Mouse (Mus musculus) intestine, embryonic 14.5 days (tissue): ENCODE results near the gene Uhrf1bp1l. TPM values are rescaled to one million over a fixed set of nuclear protein-coding genes. Genes with fewer than 3 reads are reported as not detected.
"Not testable (repeated sequence)": the region's sequence is repeated elsewhere in the genome, so short reads cannot be mapped to it uniquely, and the experiment has no call there.

Source experiments
- ATAC-seq: fragments of 200-750 bp; cut with Nextera tagmentation; replicated peaks from 2 replicates; pipeline ENCODE4 v1.8.0; 2017; ENCODE audit warnings: low read depth, moderate number of reproducible peaks, moderate TSS enrichment, moderate library complexity; ENCODE audit not compliant: low FRiP score, low TSS enrichment
- DNase-seq: peaks from one replicate; pipeline ENCODE4 v3.0.0-alpha.2; 2018; ENCODE audit warnings: low spot score
- H3K27ac ChIP-seq: fragments of 300-500 bp; sonication (generic); 2 replicates; pipeline ENCODE4 v1.5.1; 2014; ENCODE audit warnings: low read depth, mild to moderate bottlenecking, control low read depth
- H3K27me3 ChIP-seq: fragments of 300-500 bp; sonication (generic); replicated peaks from 2 replicates; pipeline ENCODE4 v1.6.1; 2014; ENCODE audit warnings: low read length, control low read depth; ENCODE audit not compliant: control insufficient read depth, insufficient read depth
- H3K36me3 ChIP-seq: fragments of 300-500 bp; sonication (generic); 2 replicates; pipeline ENCODE4 v1.6.1; 2014; ENCODE audit warnings: low read length, control low read depth; ENCODE audit not compliant: control insufficient read depth, insufficient read depth
- H3K4me1 ChIP-seq: fragments of 300-500 bp; sonication (generic); replicated peaks from 2 replicates; pipeline ENCODE4 v1.6.1; 2014; ENCODE audit warnings: low read length, control low read depth, mixed read lengths; ENCODE audit not compliant: control insufficient read depth, insufficient read depth
- H3K4me2 ChIP-seq: fragments of 300-500 bp; sonication (generic); 2 replicates; pipeline ENCODE4 v1.6.1; 2014; ENCODE audit warnings: low read length
- H3K4me3 ChIP-seq: fragments of 300-500 bp; sonication (generic); 2 replicates; pipeline ENCODE4 v1.5.1; 2014; ENCODE audit warnings: low read depth, low read length, control low read depth, mixed read lengths
- H3K9ac ChIP-seq: fragments of 300-500 bp; sonication (generic); 2 replicates; pipeline ENCODE4 v1.6.1; 2014; ENCODE audit warnings: mild to moderate bottlenecking, low read length
- H3K9me3 ChIP-seq: fragments of 300-500 bp; sonication (generic); 2 replicates; pipeline ENCODE4 v1.6.1; 2016; ENCODE audit warnings: low read length, control low read depth; ENCODE audit not compliant: control insufficient read depth
- WGBS: fragments of 180-500 bp; shearing (Covaris S2); extraction: QIAGEN DNeasy Blood & Tissue Kit; methylation state at CpG from one replicate; pipeline ENCODE4 v1.1.7; 2014; 5-methylcytosine and 5-hydroxymethylcytosine counted together
- polyA plus RNA-seq: library from polyadenylated mRNA; unstranded; fragments of >200 nt; fragmentation: Nextera tagmentation; extraction: Ambion mirVana; gene quantifications from 2 replicates; pipeline ENCODE4 v1.2.1, GENCODE M21; 2014

Gene Uhrf1bp1l
- 29.6 and 32.5 TPM in 2 replicates for polyA plus RNA-seq

DNA sequence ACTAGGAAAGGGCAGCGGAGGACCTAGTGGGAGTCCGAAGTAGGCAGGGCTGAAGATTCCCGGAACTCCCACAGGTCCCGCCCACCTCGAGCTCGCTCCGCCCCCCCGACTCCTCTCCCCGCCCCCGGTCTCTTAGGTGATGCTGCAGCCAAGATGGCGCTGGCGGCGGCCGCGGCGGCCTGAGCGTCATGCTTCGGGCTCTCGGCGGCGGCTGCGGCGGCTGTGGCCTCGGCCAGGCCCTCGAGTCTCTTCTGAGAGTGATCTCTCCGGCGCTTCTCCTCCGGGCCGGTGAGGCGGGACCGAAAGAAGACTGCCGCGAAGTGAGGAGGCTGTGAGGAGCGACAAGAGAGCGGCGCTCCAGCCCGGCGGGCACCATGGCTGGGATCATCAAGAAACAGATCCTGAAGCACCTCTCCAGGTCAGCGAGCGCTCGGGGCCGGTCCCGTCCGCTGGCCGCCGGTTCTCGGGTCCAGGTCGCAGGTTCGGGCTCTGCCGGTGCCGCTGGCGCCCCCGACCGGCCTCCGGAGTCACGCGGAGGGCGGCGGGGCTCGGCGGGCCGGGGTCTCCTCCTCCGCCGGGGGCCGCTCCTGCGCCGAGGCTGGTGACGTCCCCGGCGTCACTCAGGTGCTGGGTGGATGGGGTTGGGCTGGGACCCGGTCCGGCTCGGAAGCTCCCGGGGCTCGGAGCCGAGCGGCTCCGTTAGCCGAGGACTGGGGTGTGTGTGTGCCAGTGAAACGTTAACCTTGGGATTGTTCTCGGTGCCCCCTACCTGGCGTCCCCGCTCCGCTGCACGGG is at the start of gene Uhrf1bp1l:
Gene Uhrf1bp1l (plus strand): TSS at position 121 of the 795 bp plus-strand sequence.
- H3K9me3 ChIP-seq, result 0 out of 2 replicates have a peak, but pooled peaks cover 2% of the 10 kb centered on the region
- peak within 1 kb of the TSS; percentile 72 for H3K4me2 ChIP-seq
- peak within 1 kb of the TSS; percentile 79 for H3K4me3 ChIP-seq
- WGBS, result under 1% methylated on average over 74 of the region's 85 CpGs
- peaks cover 5% of the 10 kb centered on the region; the same call in 1 of the 2 replicates for H3K4me1 ChIP-seq
- no peaks in the 10 kb centered on the region for H3K27me3 ChIP-seq
- H3K9ac ChIP-seq, result peak within 1 kb of the TSS; percentile 87
- H3K27ac ChIP-seq, result peak within 1 kb of the TSS; percentile 88
- peak; percentile 97 for DNase-seq
- no peaks in the 10 kb centered on the region for H3K36me3 ChIP-seq
- ATAC-seq, result peak; percentile 92

DNA sequence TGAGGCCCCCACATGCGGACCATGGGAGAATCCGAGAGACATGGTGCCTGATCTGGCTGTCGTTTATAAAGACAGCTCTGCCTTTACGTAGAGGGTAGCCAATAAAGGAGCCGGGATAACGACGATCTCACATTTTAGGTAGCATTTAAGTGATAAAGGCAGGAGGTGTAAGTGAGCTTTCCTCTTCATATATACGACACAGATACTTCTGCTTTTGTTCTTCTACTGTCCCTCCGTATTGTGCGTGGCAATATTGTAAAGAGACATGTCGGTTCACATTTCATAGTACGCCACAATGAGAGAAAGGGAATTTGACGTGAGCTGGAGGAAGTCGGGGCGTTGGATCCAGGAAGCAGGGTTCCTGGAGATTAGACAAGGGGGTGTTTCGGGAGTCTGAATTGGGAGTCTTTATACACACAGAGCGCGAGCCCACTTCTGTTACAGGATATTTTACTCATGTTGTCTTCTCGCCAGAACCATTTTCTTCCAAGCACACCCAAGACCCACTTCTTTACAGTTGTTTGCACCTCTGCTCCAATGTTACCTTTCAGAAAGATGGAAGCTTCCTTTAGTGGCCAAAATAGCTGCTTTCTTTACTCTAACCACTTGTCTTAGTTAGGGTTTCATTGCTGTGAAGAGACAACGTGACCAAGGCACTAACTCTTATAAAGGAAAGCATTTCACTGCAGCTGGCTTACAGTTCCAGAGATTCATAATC is 49.4 kb upstream of the Uhrf1bp1l start:
- ATAC-seq (no peak), DNase-seq (no peak)
- Histone ChIP-seq H3K9ac (no peak overlapping the region), H3K9me3 (no peaks in the 10 kb centered on the region), H3K36me3 (no peaks in the 10 kb centered on the region), H3K27me3 (no peaks in the 10 kb centered on the region), H3K27ac (no peak overlapping the region), H3K4me3 (no peak overlapping the region), H3K4me1 (no peaks in the 10 kb centered on the region), H3K4me2 (no peak overlapping the region)
- 81% methylated on average over 20 of the region's 20 CpGs for WGBS

- 77% methylated on average over 2 of the region's 2 CpGs for WGBS
- not testable (repeated sequence) for H3K4me2 ChIP-seq, H3K4me3 ChIP-seq, H3K4me1 ChIP-seq, H3K36me3 ChIP-seq, H3K9me3 ChIP-seq, ATAC-seq, DNase-seq, H3K27me3 ChIP-seq, H3K27ac ChIP-seq, H3K9ac ChIP-seq
Measured at GRCm38 (mm10) chr10:89696270-89696669, 48.5 kb upstream of the Uhrf1bp1l start.

- H3K27me3 ChIP-seq, result no peaks in the 10 kb centered on the region
- DNase-seq, result no peak
- no peak overlapping the region for H3K9ac ChIP-seq
- no peak overlapping the region for H3K4me3 ChIP-seq
- H3K36me3 ChIP-seq, result no peaks in the 10 kb centered on the region
- H3K4me2 ChIP-seq, result no peak overlapping the region
- H3K9me3 ChIP-seq, result no peaks in the 10 kb centered on the region
- no peak overlapping the region for H3K27ac ChIP-seq
- WGBS, result 93% methylated on average over 3 of the region's 3 CpGs
- H3K4me1 ChIP-seq, result no peaks in the 10 kb centered on the region
- no peak for ATAC-seq
Measured at GRCm38 (mm10) chr10:89697956-89698355, 46.8 kb upstream of the Uhrf1bp1l start.

- no peak overlapping the region for H3K9ac ChIP-seq
- H3K9me3 ChIP-seq, result no peaks in the 10 kb centered on the region
- no peak for ATAC-seq
- H3K36me3 ChIP-seq, result no peaks in the 10 kb centered on the region
- H3K27ac ChIP-seq, result no peak overlapping the region
- no peaks in the 10 kb centered on the region for H3K4me1 ChIP-seq
- no peaks in the 10 kb centered on the region for H3K27me3 ChIP-seq
- WGBS, result 49% methylated on average over 5 of the region's 5 CpGs
- no peak overlapping the region for H3K4me3 ChIP-seq
- DNase-seq, result no peak
- H3K4me2 ChIP-seq, result no peak overlapping the region
Measured at GRCm38 (mm10) chr10:89703042-89703441, 41.7 kb upstream of the Uhrf1bp1l start.

GRCm38 (mm10) chr10:89707397-89707796 is 37.4 kb upstream of the Uhrf1bp1l start:
- 76% methylated on average over 3 of the region's 3 CpGs for WGBS
- Histone ChIP-seq H3K27ac (no peak overlapping the region), H3K4me3 (no peak overlapping the region), H3K9me3 (no peaks in the 10 kb centered on the region), H3K4me2 (no peak overlapping the region), H3K36me3 (peaks cover 14% of the 10 kb centered on the region), H3K27me3 (no peaks in the 10 kb centered on the region), H3K4me1 (no peaks in the 10 kb centered on the region), H3K9ac (no peak overlapping the region)
- DNase-seq, result no peak
- no peak for ATAC-seq

- 31% methylated on average over 10 of the region's 10 CpGs for WGBS
- H3K4me2 ChIP-seq, result 0 out of 2 replicates have a peak overlapping the region, but pooled peaks have one; percentile 20
- no peaks in the 10 kb centered on the region for H3K9me3 ChIP-seq
- H3K4me1 ChIP-seq, result no peaks in the 10 kb centered on the region
- no peaks in the 10 kb centered on the region for H3K27me3 ChIP-seq
- DNase-seq (no peak), ATAC-seq (no peak; the same call in 1 of the 2 replicates)
- H3K36me3 ChIP-seq, result peaks cover 22% of the 10 kb centered on the region
- H3K27ac ChIP-seq, result no peak overlapping the region
- H3K9ac ChIP-seq, result no peak overlapping the region
- H3K4me3 ChIP-seq, result no peak overlapping the region
Measured at GRCm38 (mm10) chr10:89708720-89709119, 36.1 kb upstream of the Uhrf1bp1l start.

- no peak overlapping the region for H3K9ac ChIP-seq
- H3K27ac ChIP-seq, result no peak overlapping the region
- H3K36me3 ChIP-seq, result peaks cover 54% of the 10 kb centered on the region
- no peak overlapping the region for H3K4me2 ChIP-seq
- no peaks in the 10 kb centered on the region for H3K9me3 ChIP-seq
- DNase-seq, result no peak
- H3K27me3 ChIP-seq, result no peaks in the 10 kb centered on the region
- H3K4me3 ChIP-seq, result no peak overlapping the region
- ATAC-seq, result no peak
- H3K4me1 ChIP-seq, result no peaks in the 10 kb centered on the region
- WGBS, result 83% methylated on average over 10 of the region's 10 CpGs
Measured at GRCm38 (mm10) chr10:89714910-89715309, 29.9 kb upstream of the Uhrf1bp1l start.
